Mouse (Mus musculus) spleen, adult 10 weeks (tissue): Measurements from ENCODE around the gene Sdc3. TPM values are rescaled to one million over a fixed set of nuclear protein-coding genes. Genes with fewer than 3 reads are reported as not detected.

Source experiments
- polyA plus RNA-seq: library from polyadenylated mRNA; stranded (reverse); fragments of 350-450 nt; fragmentation: Illumina TruSeq; extraction: RNeasy Lipid Tissue Mini Kit (QIAGEN cat#74804); gene quantifications from one replicate; pipeline ENCODE4 v1.2.3, GENCODE M21; 2015; ENCODE audit warnings: low replicate concordance; ENCODE audit not compliant: insufficient read depth

Gene Sdc3
- polyA plus RNA-seq, result 57.6 TPM

GRCm38 (mm10) chr4:130792376-130793179 lies at the start of gene Sdc3:
Gene Sdc3, plus strand, starts transcription at chr4:130792537.

Other genes with a start within 250 kb of the Sdc3 start
- gene Nkain1, start 218.4 kb upstream of the Sdc3 start, polyA plus RNA-seq, result 0.40 TPM
- gene Pum1, start 129.2 kb upstream of the Sdc3 start, polyA plus RNA-seq, result 42.2 TPM
- gene Laptm5, start 120.6 kb downstream of the Sdc3 start, polyA plus RNA-seq, result 552 TPM
- gene Matn1, start 151.8 kb downstream of the Sdc3 start, polyA plus RNA-seq, result 0.15 TPM